Mouse (Mus musculus) right cerebral cortex, postnatal 4 days (tissue): ENCODE measurements around the gene Kpna2.
A peak's percentile ranks its signal among the peaks of the same experiment; 100 is the strongest.
"Not testable (repeated sequence)": the region's sequence is repeated elsewhere in the genome, so short reads cannot be mapped to it uniquely, and the experiment has no call there.

ENCODE experiments used
- DNase-seq: peaks from one replicate; pipeline ENCODE4 v3.0.0-alpha.2; 2022

The Kpna2 gene

GRCm38 (mm10) chr11:107017339-107017886 is 18.1 kb upstream of the Kpna2 start:
- no peak for DNase-seq

DNA sequence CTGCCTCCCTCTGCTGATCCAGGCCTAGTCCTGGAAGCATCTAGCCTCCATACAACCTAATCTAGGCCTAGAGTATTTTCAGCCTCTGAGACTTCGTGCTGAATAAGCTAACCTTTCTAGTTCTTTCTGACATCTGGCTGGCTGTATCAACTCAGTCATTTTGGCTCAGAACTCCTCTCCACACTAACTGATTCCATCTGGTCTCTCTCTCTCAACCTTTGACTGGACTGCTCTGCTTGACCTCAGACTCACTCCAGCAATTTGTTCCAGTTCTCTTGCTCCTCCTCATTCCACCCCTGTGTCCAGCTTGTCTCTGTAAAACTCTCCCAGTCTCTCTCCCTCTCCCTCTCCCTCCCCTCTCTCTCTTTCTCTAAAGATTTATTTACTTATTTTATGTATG is 17.6 kb upstream of the Kpna2 start:
- DNase-seq, result no peak

DNA sequence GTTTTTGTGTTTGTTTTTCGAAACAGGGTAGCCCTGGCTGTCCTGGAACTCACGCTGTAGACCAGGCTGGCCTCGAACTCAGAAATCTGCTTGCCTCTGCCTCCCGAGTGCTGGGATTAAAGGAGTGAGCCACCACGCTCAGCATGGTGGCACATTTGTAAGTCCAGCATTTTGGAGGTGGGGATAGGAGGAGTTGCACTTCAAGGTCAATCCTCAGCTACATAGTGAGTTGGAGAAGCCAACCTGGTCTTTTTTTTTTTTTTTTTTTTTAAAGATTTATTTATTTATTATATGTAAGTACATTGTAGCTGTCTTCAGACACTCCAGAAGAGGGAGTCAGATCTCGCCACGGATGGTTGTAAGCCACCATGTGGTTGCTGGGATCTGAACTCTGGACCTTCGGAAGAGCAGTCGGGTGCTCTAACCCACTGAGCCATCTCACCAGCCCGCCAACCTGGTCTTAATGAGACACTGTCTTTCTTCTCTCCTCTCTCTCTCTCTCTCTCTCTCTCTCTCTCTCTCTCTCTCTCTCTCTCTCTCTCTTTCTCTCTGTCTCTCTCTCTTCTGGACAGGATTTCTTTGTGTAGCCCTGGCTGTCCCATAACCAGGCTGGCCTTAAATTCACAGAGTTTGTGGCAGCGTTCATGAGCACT is 16.3 kb upstream of the Kpna2 start:
- not testable (repeated sequence) for DNase-seq

DNA sequence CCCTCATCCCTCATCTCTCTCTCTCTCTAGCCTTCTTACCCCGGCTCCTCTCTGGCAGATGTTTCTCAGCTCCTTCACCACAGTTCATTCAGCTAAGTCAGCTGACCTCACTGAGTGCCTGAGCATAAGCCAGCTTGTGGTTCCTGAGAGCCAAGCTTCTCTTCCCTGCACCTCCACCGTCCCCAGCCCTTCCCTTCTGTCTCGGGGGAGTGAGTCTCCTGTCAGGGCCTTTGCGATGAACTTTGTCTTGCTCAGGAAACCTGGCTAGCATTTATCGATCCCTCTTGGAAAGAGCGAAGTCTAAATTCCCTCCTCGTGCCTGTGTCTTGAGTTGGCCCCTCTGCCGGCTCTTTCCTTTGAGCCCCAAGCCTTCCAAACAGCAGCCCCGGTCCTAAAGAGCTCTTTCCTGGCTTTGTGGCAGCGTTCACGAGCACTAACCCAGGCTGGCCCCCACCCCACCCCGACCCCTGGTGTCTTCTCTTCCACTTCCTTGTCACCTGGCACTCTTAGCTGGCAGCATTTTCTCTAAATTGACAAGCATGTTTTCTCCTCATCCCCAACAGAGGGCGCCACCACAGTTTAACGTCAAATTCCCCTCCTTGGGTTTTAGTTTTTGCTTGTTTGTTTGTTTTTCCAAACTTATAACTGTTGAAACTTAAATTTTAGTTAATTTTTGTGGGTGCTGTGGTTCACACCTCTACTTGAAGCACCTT is 15.4 kb upstream of the Kpna2 start:
- DNase-seq, result no peak

DNA sequence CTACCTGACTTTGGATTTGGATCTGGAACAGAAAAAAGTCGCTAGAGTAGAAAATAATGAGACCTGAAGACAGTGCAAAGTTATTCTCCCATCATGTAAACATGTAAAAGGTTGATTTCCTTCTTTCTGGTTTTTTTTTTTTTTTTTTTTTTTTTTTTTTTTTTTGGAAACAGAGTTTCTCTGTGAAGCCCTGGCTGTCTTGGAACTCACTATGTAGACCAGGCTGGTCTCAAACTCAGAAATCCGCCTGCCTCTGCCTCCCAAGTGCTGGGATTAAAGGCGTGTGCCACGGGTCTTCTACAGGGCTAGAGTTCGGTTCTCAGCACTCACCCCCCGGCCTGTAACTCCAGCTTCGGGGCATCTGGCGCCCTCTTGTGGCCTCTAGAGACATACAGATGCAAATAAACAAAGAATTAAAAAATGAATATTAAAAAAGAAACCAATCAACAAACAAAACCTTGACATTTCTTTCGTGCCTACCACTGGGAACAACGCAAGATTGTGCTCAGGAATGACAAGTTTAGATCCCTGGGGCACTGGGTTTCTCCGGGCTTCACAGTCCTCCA is 14.8 kb upstream of the Kpna2 start:
- no peak for DNase-seq

DNA sequence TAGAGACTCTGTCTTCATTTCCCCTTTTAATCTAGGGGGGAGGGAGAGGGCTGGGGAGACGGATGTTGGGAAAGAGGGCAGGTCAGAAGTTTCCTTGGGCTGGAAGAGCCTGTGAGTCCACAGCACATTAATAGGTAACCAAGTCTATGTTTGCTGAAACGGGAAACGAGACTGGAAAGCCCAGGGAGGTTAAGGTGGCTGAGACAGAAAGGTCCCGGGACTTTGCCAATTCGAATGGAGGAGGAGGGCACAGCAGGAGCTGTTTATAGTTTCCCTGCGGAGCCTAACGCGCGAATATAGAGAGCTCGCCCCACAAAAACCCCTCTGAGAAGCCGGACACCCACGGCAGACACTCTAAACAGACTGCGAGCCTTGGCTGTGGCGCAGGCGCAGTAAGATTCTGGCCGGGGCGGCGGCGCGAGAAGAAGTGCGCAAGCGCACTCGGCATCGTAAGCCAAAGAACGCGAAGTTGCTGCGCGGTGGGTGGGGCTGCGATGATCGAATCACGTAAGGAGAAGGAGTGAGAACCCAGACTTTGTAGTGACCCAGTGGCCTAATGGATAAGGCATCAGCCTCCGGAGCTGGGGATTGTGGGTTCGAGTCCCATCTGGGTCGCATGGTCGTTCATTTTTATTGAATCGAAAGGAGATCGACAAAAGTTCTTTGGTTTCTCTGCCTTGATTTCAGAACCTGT is 13.1 kb upstream of the Kpna2 start:
- peak; percentile 96 for DNase-seq

DNA sequence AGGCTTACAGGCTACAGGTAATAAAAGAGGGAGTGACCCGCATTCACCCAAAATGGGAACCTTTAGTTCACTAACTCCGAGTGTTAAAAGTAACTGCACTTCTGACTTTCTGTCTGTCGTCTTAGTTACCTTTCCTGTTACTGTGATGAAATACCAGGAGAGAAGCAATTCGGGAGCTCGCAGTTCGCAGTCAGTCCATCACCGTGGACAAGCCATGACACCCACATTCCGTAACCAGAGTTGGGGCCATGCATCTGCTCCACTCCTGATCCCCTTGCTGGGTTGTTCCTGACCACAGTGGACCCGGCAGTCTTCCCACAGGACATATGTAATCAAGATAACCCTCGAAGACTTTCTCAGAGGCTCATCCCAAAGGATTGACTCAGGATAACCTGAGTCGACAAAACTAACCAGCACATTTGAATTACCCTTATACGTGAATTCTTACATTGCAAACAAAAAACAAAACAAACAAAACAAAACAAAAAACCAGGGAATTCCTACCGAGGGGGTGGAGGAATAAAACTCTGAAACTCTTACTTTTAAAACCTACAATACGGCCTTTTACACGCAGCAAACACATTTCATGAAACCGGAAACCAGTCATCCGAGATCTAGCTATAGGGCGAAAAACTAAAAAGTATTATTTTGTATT is 12.5 kb upstream of the Kpna2 start:
- DNase-seq, result no peak

DNA sequence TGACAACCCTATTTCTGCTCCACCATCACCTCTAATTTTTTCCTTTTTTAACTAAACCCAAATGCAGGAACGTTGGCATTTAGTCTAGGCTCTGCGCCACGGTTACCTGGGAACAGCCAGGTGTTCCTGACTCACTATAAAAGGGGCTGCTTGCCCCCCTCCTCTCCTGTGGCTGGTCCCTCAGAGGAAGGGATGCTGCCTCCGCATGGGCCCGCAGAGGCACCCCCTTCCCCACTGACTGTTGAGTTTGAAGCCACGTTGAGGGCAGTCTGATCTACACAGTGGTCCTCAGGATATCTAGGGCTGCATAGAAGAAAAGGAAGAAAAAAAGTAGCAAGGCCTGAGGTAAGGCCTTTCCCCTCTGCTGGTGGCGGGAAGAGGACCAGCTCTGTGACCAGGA is 11.8 kb upstream of the Kpna2 start:
- no peak for DNase-seq

- no peak for DNase-seq
These were observed 11.1 kb upstream of the Kpna2 start for GRCm38 (mm10) chr11:107010447-107010846.

DNA sequence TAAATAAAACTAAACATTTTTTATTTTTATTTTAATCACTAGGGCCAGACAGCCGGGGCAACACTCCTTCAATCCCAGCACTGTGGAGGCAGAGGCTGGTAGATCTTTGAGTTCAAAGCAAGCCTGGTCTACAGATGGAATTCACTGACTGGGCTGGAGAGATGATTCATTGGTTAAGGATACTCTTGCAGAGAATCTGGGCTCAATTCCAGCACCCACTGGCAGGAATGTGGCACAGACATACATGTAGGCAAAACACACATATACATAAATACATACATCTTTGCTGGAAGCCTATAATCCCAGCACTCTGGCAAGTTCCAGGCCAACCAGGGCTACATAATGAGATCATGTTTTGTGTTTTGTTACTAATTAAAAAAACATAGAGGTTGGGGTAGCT is 6.2 kb upstream of the Kpna2 start:
- DNase-seq, result no peak

GRCm38 (mm10) chr11:107001760-107002675 is 2.7 kb upstream of the Kpna2 start:
- DNase-seq, result no peak

DNA sequence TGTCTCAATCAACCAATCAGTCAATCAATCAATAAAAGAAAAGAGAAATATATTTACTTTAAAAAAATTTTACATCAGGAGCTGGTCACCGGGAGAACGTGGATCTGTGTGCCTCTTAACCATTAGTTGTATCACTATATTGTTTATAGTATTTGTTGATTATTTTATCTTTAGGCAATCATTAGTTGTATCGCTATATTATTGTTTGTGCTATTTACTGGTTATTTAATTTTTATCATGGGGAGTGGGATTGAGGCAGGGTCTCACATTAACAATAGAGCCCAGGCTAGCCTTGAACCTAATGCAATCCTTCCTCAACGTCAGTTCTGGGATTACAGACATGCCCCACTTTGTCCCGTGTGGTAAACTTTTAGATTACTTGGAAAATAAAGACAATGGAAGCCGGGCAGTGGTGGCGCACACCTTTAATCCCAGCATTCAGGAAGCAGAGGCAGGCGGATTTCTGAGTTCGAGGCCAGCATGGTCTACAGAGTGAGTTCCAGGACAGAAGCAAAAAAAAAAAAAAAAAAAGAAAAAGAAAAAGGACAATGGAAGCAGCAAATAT is 690 bp upstream of the Kpna2 start:
- no peak for DNase-seq

GRCm38 (mm10) chr11:106998651-106999150 is 640 bp downstream of the Kpna2 start:
- peak; percentile 14 for DNase-seq

DNA sequence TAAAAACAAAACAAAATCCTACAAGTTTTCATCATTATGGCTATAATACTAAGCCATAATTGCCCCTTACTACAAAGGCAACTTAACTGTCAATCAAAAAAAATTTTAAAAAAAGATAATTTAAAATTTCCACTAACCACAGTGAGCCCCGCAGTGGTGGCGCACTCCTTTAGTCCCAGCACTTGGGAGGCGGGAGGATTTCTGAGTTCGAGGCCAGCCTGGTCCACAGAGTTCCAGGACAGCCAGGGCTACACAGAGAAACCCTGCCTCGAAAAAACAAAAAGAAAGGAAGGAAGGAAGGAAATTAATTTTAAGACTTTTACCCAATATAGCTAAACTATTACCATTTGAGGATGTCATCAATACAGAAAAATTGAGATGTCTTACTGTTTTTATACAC is 1.4 kb downstream of the Kpna2 start:
- no peak for DNase-seq

DNA sequence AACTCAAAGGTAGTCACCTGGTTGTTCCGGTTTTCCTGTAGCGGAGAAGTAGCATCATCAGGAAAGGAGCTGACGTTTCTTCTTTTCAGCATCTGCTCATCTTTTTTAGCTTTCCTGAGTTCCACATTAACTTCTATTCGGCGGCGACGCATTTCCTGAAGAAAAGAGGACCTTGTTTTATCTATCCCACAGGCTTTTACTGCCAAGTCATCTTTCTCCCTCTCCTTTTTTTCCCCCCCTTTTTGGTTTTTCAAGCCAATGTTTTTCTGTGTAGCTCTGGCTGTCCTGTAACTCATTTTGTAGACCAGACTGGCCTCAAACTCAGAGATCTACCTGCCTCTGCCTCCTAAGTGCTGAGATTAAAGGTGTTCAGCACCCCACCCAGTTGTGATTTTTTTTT is 2.8 kb downstream of the Kpna2 start:
- not testable (repeated sequence) for DNase-seq

- no peak for DNase-seq
These were observed 4.9 kb downstream of the Kpna2 start for GRCm38 (mm10) chr11:106994246-106995085.

DNA sequence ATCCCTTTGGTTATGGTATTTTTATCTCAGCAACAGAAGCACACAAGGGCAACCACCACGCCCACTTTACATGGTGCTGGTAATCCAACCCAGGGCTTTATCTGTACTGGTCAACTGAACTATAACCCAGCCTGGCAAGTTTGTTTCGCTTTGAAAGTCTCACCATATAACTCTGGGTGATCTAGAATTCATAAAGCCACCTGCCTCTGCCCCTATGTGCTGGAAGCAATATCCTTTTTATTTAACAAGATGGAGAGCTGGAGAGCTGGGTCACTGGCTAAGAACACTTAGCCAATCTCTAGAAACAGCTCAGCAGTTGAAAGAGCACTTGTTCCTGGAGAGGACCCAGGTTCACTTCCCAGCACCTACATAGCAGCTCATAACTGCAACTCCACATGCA is 12.0 kb downstream of the Kpna2 start:
- DNase-seq, result no peak

DNA sequence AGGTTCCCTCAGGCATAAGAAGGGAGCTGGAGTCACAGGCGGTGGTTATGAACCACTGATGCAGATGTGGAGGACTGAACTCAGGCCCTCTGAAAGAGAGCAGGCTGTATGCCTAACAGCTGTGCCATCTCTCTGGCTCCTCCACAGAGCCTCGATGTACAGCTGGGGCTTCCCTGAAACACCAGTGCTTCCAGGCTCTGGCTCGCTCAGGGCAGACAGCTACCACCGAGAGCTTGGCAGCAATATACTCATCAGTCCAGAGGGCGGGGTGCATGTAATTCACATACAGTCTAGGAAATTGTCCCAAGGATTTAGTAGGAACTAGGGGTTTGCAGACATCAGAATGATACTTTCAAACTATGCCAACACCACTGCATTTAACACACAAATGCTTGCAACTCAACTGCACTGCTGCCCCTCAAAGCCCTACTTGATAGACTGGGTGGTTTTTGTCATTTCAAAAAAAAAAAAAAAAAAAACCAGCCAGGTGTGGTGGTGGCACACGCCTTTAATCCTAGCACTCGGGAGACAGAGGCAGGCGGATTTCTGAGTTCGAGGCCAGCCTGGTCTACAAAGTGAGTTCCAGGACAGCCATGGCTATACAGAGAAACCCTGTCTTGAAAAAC is 13.2 kb downstream of the Kpna2 start:
- not testable (repeated sequence) for DNase-seq

GRCm38 (mm10) chr11:106982351-106982750 is 17.0 kb downstream of the Kpna2 start:
- no peak for DNase-seq

GRCm38 (mm10) chr11:106981787-106982186 is 17.6 kb downstream of the Kpna2 start:
- no peak for DNase-seq
